Mouse (Mus musculus): Measurements from ENCODE around the gene Dapk2. TPM values are rescaled to one million over a fixed set of nuclear protein-coding genes. Genes with fewer than 3 reads are reported as not detected.

Dapk2 gene
- polyA plus RNA-seq, 1 experiment from 2014 or later = 6.7 TPM

GRCm38 (mm10) chr9:66240493-66240892, 82.5 kb downstream of the Dapk2 start:
- 40% methylated on average over 4 of the region's 4 CpGs for WGBS
- H3K27ac ChIP-seq = no peak overlapping the region
- H3K27me3 ChIP-seq = no peaks in the 10 kb centered on the region
- no peak overlapping the region for H3K4me3 ChIP-seq
- H3K9ac ChIP-seq = no peak overlapping the region
- H3K4me2 ChIP-seq = no peak overlapping the region
- H3K4me1 ChIP-seq = peaks cover 11% of the 10 kb centered on the region
- no peaks in the 10 kb centered on the region for H3K9me3 ChIP-seq
- no peaks in the 10 kb centered on the region for H3K36me3 ChIP-seq
- ATAC-seq (ENCODE audit: insufficient number of reproducible peaks, insufficient read depth, low FRiP score, low TSS enrichment, low read depth) = no peak

GRCm38 (mm10) chr9:66240991-66241390, 83.0 kb downstream of the Dapk2 start:
- 47% methylated on average over 3 of the region's 3 CpGs for WGBS
- Histone ChIP-seq H3K9me3 (no peaks in the 10 kb centered on the region), H3K36me3 (no peaks in the 10 kb centered on the region), H3K4me1 (peaks cover 11% of the 10 kb centered on the region), H3K27ac (no peak overlapping the region), H3K4me2 (no peak overlapping the region), H3K27me3 (no peaks in the 10 kb centered on the region), H3K9ac (no peak overlapping the region), H3K4me3 (no peak overlapping the region)
- no peak for ATAC-seq (ENCODE audit: insufficient number of reproducible peaks, insufficient read depth, low FRiP score, low TSS enrichment, low read depth)

GRCm38 (mm10) chr9:66241722-66242121, 83.7 kb downstream of the Dapk2 start:
- Histone ChIP-seq H3K36me3 (no peaks in the 10 kb centered on the region), H3K9ac (no peak overlapping the region), H3K4me3 (no peak overlapping the region), H3K9me3 (no peaks in the 10 kb centered on the region), H3K27ac (no peak overlapping the region), H3K4me2 (no peak overlapping the region), H3K4me1 (peaks cover 11% of the 10 kb centered on the region), H3K27me3 (no peaks in the 10 kb centered on the region)
- 81% methylated on average over 4 of the region's 4 CpGs for WGBS
- ATAC-seq (ENCODE audit: insufficient number of reproducible peaks, insufficient read depth, low FRiP score, low TSS enrichment, low read depth) = no peak

GRCm38 (mm10) chr9:66243240-66243639, 85.2 kb downstream of the Dapk2 start:
- ATAC-seq (ENCODE audit: insufficient number of reproducible peaks, insufficient read depth, low FRiP score, low TSS enrichment, low read depth) = no peak
- Histone ChIP-seq H3K4me2 (no peak overlapping the region), H3K27me3 (no peaks in the 10 kb centered on the region), H3K9me3 (no peaks in the 10 kb centered on the region), H3K9ac (no peak overlapping the region), H3K4me1 (peaks cover 11% of the 10 kb centered on the region), H3K36me3 (no peaks in the 10 kb centered on the region), H3K27ac (no peak overlapping the region), H3K4me3 (no peak overlapping the region)
- WGBS = 59% methylated on average over 4 of the region's 4 CpGs

- H3K4me1 ChIP-seq = peaks cover 11% of the 10 kb centered on the region
- no peak overlapping the region for H3K27ac ChIP-seq
- H3K36me3 ChIP-seq = no peaks in the 10 kb centered on the region
- no peak for ATAC-seq (ENCODE audit: insufficient number of reproducible peaks, insufficient read depth, low FRiP score, low TSS enrichment, low read depth)
- no peak overlapping the region for H3K4me2 ChIP-seq
- H3K4me3 ChIP-seq = no peak overlapping the region
- H3K9me3 ChIP-seq = no peaks in the 10 kb centered on the region
- WGBS = 87% methylated on average over 5 of the region's 5 CpGs
- no peaks in the 10 kb centered on the region for H3K27me3 ChIP-seq
- H3K9ac ChIP-seq = no peak overlapping the region
Observed at GRCm38 (mm10) chr9:66244079-66244478, 86.1 kb downstream of the Dapk2 start.

- Histone ChIP-seq H3K27ac (no peak overlapping the region), H3K27me3 (no peaks in the 10 kb centered on the region), H3K4me3 (no peak overlapping the region), H3K9me3 (no peaks in the 10 kb centered on the region), H3K9ac (no peak overlapping the region), H3K36me3 (no peaks in the 10 kb centered on the region), H3K4me1 (peaks cover 7% of the 10 kb centered on the region), H3K4me2 (no peak overlapping the region)
- no peak for ATAC-seq (ENCODE audit: insufficient number of reproducible peaks, insufficient read depth, low FRiP score, low TSS enrichment, low read depth)
- 28% methylated on average over 4 of the region's 4 CpGs for WGBS
Observed at GRCm38 (mm10) chr9:66245707-66246106, 87.7 kb downstream of the Dapk2 start.

- no peak overlapping the region for H3K4me2 ChIP-seq
- no peaks in the 10 kb centered on the region for H3K27me3 ChIP-seq
- WGBS = 91% methylated on average over 6 of the region's 6 CpGs
- H3K4me3 ChIP-seq = no peak overlapping the region
- ATAC-seq (ENCODE audit: insufficient number of reproducible peaks, insufficient read depth, low FRiP score, low TSS enrichment, low read depth) = no peak
- peaks cover 12% of the 10 kb centered on the region for H3K4me1 ChIP-seq
- H3K9ac ChIP-seq = no peak overlapping the region
- H3K9me3 ChIP-seq = no peaks in the 10 kb centered on the region
- H3K27ac ChIP-seq = no peak overlapping the region
- H3K36me3 ChIP-seq = no peaks in the 10 kb centered on the region
Observed at GRCm38 (mm10) chr9:66249281-66249680, 91.3 kb downstream of the Dapk2 start.

GRCm38 (mm10) chr9:66251159-66251691, 93.2 kb downstream of the Dapk2 start:
- no peak overlapping the region for H3K27ac ChIP-seq

GRCm38 (mm10) chr9:66261741-66262140, 103.7 kb downstream of the Dapk2 start:
- Histone ChIP-seq H3K36me3 (no peaks in the 10 kb centered on the region), H3K9ac (no peak overlapping the region), H3K4me3 (no peak overlapping the region), H3K9me3 (no peaks in the 10 kb centered on the region), H3K27ac (no peak overlapping the region), H3K4me1 (no peaks in the 10 kb centered on the region), H3K4me2 (no peak overlapping the region), H3K27me3 (no peaks in the 10 kb centered on the region)
- whole genome bisulfite sequencing = 67% methylated on average over 2 of the region's 2 CpGs
- no peak for ATAC-seq (ENCODE audit: insufficient number of reproducible peaks, insufficient read depth, low FRiP score, low TSS enrichment, low read depth)

More at GRCm38 (mm10) chr9:66251159-66251691, 93.2 kb downstream of the Dapk2 start:
- ATAC-seq (ENCODE audit: insufficient number of reproducible peaks, insufficient read depth, low FRiP score, low TSS enrichment, low read depth) = no peak
- H3K27me3 ChIP-seq = no peaks in the 10 kb centered on the region
- H3K4me2 ChIP-seq = no peak overlapping the region
- no peak overlapping the region for H3K4me3 ChIP-seq
- H3K9me3 ChIP-seq = no peaks in the 10 kb centered on the region
- H3K36me3 ChIP-seq = no peaks in the 10 kb centered on the region
- H3K9ac ChIP-seq = no peak overlapping the region
- H3K4me1 ChIP-seq = peaks cover 12% of the 10 kb centered on the region
- 11% methylated on average over 6 of the region's 6 CpGs for WGBS

GRCm38 (mm10) chr9:66263701-66264100, 105.7 kb downstream of the Dapk2 start:
- no peaks in the 10 kb centered on the region for H3K36me3 ChIP-seq

GRCm38 (mm10) chr9:66265645-66266044, 107.6 kb downstream of the Dapk2 start:
- no peak for ATAC-seq (ENCODE audit: insufficient number of reproducible peaks, insufficient read depth, low FRiP score, low TSS enrichment, low read depth)
- H3K9ac ChIP-seq = no peak overlapping the region
- H3K4me1 ChIP-seq = no peaks in the 10 kb centered on the region
- H3K36me3 ChIP-seq = no peaks in the 10 kb centered on the region
- WGBS = 53% methylated on average over 2 of the region's 2 CpGs
- H3K27me3 ChIP-seq = no peaks in the 10 kb centered on the region
- H3K4me3 ChIP-seq = no peak overlapping the region
- no peaks in the 10 kb centered on the region for H3K9me3 ChIP-seq
- no peak overlapping the region for H3K27ac ChIP-seq
- no peak overlapping the region for H3K4me2 ChIP-seq

More at GRCm38 (mm10) chr9:66263701-66264100, 105.7 kb downstream of the Dapk2 start:
- no peak overlapping the region for H3K9ac ChIP-seq
- no peak overlapping the region for H3K4me2 ChIP-seq
- H3K4me3 ChIP-seq = no peak overlapping the region
- H3K9me3 ChIP-seq = no peaks in the 10 kb centered on the region
- WGBS = 80% methylated on average over 2 of the region's 2 CpGs
- ATAC-seq (ENCODE audit: insufficient number of reproducible peaks, insufficient read depth, low FRiP score, low TSS enrichment, low read depth) = no peak
- H3K27ac ChIP-seq = no peak overlapping the region
- H3K27me3 ChIP-seq = no peaks in the 10 kb centered on the region
- no peaks in the 10 kb centered on the region for H3K4me1 ChIP-seq

GRCm38 (mm10) chr9:66266237-66267170, 108.5 kb downstream of the Dapk2 start:
- no peak for ATAC-seq (ENCODE audit: insufficient number of reproducible peaks, insufficient read depth, low FRiP score, low TSS enrichment, low read depth)
- no peak overlapping the region for H3K27ac ChIP-seq

More at GRCm38 (mm10) chr9:66266237-66267170, 108.5 kb downstream of the Dapk2 start:
- Histone ChIP-seq H3K9ac (no peak overlapping the region), H3K27me3 (no peaks in the 10 kb centered on the region), H3K4me3 (no peak overlapping the region), H3K4me2 (no peak overlapping the region), H3K36me3 (no peaks in the 10 kb centered on the region), H3K4me1 (no peaks in the 10 kb centered on the region), H3K9me3 (no peaks in the 10 kb centered on the region)
- WGBS = 69% methylated on average over 5 of the region's 5 CpGs

Measured in embryonic facial prominence, embryonic 13.5 days (tissue).